Mouse (Mus musculus): ENCODE data around the gene Rapgef2.
"Not testable (repeated sequence)": the region's sequence is repeated elsewhere in the genome, so short reads cannot be mapped to it uniquely, and the experiment has no call there.

Gene Rapgef2

DNA sequence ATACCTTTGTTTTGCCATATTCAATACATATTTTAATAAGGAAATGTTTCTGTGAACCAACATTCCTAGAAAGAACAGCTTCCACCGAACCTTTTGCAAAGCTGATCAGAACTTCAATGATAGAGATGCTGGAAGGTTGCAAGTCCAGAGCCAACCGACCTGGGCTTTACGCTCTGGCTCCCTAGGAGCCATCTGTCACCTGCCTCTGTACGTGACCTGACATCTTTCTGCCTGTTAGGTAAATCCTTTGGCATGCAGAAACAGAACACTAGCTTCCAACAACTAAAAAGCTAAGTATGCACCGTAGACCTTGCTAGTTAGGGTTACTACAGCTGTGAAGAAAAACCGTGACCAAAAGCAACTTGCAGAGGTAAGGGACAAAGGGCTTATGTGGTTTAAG lies 178.1 kb downstream of the Rapgef2 start:
- no peak for DNase-seq (ENCODE audit: extremely low spot score, low read depth, low spot score)

DNA sequence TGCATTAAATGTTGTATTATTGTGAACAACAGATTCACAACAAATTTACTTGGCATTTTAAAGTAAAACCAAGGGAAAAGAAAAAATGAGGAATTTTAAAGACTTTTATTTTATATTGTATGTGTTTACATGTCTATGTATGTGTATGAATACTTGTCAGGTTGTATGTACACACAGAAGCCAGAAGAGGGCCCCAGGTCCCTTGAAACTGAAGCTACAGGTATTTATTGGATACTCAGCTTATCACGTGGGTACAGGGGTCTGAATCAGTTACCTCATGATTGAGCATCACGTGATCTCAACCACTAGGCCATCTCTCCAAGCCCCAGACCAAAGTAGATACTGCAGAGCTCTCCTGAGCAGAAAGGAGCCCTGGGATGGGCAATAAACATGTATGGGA lies 180.0 kb downstream of the Rapgef2 start:
- DNase-seq (ENCODE audit: extremely low spot score, low read depth, low spot score) = no peak

- no peak for DNase-seq (ENCODE audit: extremely low spot score, low read depth, low spot score)
Observed at GRCm38 (mm10) chr3:79103604-79104003, 182.7 kb downstream of the Rapgef2 start.

- no peak for DNase-seq (ENCODE audit: extremely low spot score, low read depth, low spot score)
Observed at GRCm38 (mm10) chr3:79101737-79102136, 184.6 kb downstream of the Rapgef2 start.

GRCm38 (mm10) chr3:79100831-79101230 lies 185.5 kb downstream of the Rapgef2 start:
- no peak for DNase-seq (ENCODE audit: extremely low spot score, low read depth, low spot score)

GRCm38 (mm10) chr3:79089091-79089490 lies 197.2 kb downstream of the Rapgef2 start:
- no peak for DNase-seq (ENCODE audit: extremely low spot score, low read depth, low spot score)

- DNase-seq (ENCODE audit: extremely low spot score, low read depth, low spot score) = no peak
Observed at GRCm38 (mm10) chr3:79088461-79088860, 197.9 kb downstream of the Rapgef2 start.

DNA sequence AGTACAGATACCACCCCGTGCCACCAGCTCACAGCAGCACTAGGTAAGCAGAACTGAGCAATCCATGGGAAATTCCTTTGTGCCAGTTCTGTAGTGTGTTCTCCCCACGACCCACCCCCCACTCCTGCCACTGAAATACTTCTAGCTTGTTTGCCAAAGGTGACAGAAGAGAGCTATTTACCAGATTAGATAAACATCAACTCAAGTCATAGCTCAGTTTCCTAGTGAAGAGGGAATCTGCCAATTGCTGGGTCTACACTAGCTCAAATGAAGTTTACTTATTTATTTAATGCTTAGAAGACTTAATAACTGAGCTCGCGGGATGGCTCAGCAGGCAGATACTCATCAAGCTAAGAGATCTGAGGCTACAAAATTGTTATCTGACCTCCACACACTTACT lies 200.0 kb downstream of the Rapgef2 start:
- no peak for DNase-seq (ENCODE audit: extremely low spot score, low read depth, low spot score)

- no peak for DNase-seq (ENCODE audit: extremely low spot score, low read depth, low spot score)
Observed at GRCm38 (mm10) chr3:79083881-79084280, 202.4 kb downstream of the Rapgef2 start.

- DNase-seq (ENCODE audit: extremely low spot score, low read depth, low spot score) = no peak
Observed at GRCm38 (mm10) chr3:79083030-79083429, 203.3 kb downstream of the Rapgef2 start.

DNA sequence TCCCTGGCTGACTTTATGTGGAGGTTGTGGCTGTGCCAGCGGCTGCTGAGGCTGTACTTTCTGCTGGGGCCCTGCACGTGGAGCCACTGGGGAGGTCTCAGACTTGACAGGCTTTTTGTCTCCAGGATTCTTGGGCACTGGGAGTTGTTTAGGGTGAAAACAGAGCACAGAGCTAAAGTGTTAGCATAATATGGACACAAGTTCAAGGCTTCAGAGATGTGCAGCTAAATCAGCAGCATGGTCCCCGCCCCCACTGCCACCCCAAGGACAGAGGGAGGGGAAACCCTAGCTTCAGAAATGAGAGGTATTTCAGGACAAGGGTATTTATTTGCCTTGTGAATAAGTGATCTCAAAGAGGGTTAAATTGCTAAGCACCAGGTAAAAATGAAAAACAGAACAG lies 207.2 kb downstream of the Rapgef2 start:
- no peak for DNase-seq (ENCODE audit: extremely low spot score, low read depth, low spot score)

DNA sequence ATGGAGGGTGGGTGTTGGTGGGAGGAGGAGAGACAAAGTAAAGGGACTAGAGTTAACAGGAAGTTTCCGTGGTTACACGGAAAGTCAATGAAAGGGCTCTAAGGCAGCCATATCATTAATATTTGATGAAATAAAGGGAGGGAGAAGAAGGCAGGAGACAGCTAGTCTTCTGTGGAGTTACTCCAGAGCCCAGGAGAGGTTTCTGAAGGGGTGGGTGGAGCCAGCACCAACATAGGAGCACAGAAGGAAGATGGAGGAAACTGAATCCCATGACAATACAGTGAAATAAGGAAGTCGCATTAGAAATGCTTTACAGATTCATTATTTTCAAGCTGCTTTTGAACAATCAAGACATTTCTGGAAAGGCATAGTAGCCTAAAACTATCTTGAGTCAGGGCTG lies 211.3 kb downstream of the Rapgef2 start:
- DNase-seq (ENCODE audit: extremely low spot score, low read depth, low spot score) = no peak

DNA sequence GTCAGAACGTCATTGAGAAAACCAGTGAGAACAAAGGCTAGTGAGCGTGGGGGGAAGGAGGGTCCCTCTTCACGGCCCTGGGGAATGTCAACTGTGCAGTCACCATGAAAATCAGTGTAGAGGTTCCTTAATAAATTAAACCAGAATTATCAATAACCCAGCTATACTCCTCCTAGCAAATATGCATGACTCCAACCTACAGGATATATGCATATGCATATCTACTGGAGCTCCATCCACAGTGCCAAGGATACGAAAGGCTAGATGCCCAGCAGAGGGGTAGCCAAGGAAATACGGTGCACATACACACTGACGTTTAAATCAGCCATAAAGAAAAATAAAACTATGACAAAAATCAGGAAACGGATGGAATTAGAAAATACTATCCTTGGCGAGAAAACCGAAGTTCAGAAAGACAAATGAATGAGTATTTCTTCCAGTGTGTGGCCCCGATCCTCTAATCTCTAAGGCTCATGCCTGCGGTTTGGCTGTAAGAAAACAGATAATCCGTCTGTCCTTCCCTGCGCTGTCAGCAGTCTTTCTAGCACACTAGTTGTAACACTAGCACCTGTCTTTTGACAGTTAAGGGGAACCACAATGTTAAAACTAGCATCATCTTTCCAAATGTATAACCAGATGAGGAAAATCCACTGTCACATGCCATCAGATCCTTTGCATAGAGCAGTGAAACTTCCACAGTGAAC lies 212.6 kb downstream of the Rapgef2 start:
- no peak for DNase-seq (ENCODE audit: extremely low spot score, low read depth, low spot score)

GRCm38 (mm10) chr3:79071561-79071960 lies 214.8 kb downstream of the Rapgef2 start:
- DNase-seq (ENCODE audit: extremely low spot score, low read depth, low spot score) = no peak

GRCm38 (mm10) chr3:79069891-79070290 lies 216.4 kb downstream of the Rapgef2 start:
- DNase-seq (ENCODE audit: extremely low spot score, low read depth, low spot score) = no peak

DNA sequence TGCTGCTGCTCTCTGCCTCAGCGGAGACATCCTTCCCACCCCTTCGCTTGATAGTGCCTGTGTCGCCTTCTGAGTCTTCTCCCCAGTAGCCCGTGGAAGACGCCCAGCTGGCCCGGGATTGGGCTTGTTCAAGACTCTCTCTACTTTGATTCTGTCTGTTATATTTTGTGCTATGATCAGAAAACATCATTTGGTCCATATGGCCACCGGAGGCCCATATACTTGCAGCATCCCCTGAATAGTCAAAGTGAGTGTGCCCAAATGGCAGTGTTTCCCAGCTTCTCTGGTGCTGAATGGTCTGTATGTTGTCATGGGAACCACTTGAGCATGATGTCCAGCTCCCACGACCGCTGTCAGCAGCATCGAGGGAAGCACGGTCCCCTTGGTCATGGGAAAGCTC lies 217.3 kb downstream of the Rapgef2 start:
- DNase-seq (ENCODE audit: extremely low spot score, low read depth, low spot score) = no peak

DNA sequence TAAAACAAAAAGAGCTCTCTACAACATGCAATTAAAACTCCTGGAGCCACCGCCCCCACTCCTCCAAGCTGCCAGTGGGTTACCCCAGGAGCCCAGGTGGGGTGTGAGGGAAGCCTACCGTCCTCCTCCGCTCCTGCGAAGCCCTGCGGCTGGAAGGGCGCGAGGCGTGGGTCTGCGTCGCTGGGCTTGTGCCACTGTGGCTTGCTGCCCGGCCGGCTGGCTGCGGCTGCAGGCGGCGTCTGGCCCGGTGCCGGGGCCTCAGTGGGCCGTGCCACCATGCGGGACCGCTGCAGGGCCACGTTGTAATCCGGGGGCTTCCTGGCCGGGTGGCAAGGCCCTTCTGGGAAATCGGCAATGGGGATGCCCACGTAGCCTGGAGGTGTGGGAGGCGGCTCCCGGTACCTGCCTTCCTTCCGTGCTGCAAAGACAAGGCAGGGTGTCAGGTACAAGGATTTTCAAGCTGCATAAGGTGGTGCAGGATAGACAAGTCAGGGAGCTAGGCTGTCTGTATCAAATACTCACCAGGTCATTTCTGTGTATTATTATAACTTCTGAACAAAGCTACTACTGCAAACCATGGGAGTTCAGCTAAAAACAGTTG lies 219.8 kb downstream of the Rapgef2 start:
- no peak for DNase-seq (ENCODE audit: extremely low spot score, low read depth, low spot score)

DNA sequence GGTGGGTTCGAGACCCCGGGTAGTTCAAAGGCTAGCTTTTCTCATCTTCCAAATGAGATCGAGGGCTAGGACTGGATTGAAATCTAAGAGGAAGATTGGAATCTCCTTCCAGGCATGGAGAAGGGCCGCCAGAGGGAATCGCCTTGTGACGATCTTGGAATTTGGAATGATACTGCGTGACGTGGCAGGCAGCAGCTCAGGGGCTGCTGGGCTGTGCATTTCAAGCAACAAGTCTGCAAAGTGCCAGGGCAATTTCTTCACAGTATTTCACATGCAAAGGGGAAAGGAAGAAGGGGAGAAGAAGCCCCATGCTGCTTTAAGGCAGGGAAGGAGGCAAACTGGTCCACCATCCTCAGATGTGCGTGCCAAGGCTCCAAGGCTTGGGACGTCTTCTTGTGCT lies 222.2 kb downstream of the Rapgef2 start:
- no peak for DNase-seq (ENCODE audit: extremely low spot score, low read depth, low spot score)

DNA sequence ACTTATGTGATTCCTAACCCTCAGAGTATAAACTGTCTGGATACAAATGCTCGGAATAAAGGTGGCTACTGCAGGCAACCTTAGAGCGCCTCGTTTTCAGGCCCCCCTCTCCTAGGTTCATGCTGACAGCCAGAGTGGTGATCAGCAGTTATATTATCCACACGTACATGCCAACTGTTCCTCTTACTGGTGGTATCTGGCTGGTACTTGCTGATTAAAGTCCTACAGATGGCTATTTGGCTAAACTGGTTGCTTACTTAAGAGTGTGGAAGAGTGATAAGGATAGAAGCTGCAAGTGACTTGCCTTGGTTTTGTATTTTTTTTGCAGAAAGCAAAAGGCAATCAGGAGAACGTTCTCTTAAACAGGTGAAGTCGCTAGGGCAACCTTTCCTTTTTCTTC lies 224.9 kb downstream of the Rapgef2 start:
- no peak for DNase-seq (ENCODE audit: extremely low spot score, low read depth, low spot score)

DNA sequence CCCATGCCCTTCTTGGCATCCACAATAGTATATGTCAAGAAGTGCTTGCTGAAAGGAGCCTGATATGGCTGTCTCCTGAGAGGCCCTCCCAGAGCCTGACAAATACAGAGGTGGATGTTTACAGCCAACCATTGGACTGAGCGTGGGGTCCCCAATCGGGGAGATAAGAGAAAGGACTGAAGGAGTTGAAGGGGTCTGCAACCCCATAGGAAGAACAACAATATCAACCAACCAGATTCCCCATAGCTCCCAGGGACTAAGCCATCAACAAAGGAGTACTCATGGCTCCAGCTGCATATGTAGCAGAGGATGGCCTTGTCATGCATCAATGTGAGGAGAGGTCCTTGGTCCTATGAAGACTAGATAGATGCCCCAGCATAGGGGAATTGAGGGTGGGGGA lies 227.8 kb downstream of the Rapgef2 start:
- not testable (repeated sequence) for DNase-seq (ENCODE audit: extremely low spot score, low read depth, low spot score)

DNA sequence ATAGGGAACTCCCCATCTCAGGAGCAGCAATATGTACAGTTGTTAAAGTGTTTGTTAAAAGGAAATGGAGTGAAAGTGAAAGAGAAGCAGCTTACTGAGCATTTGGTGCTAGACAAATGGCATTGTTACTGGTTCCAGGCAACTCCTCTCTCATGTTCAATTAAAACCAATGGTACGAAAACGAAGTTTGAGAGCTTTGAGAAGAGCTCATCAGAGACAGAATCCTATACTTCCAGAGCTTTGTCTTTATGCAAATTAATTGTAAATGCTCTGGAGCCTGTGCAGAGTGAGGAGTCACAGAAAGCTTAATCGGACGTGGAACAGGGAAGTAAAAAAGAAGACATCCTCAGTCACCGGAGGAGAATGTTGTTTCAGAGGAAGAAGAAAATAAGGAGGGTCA lies 241.1 kb downstream of the Rapgef2 start:
- no peak for DNase-seq (ENCODE audit: extremely low spot score, low read depth, low spot score)

GRCm38 (mm10) chr3:79042973-79043372 lies 243.3 kb downstream of the Rapgef2 start:
- DNase-seq (ENCODE audit: extremely low spot score, low read depth, low spot score) = no peak

All from hindlimb bud, embryonic 11.5 days (tissue).